Mouse (Mus musculus) urinary bladder, adult 18-20 months (tissue): ENCODE results near the gene Gimap1.

ENCODE experiments used
- DNase-seq, 2 experiments: peaks; one replicate each; pipeline ENCODE4 v3.0.0; 2022; ENCODE audit warnings: low spot score in 2 of 2, mixed read lengths in 2 of 2

Gimap1 gene

GRCm38 (mm10) chr6:48738961-48739779 lies at the start of gene Gimap1:
Gimap1 (plus strand) TSS chr6:48739054.
- no peak for DNase-seq

DNA sequence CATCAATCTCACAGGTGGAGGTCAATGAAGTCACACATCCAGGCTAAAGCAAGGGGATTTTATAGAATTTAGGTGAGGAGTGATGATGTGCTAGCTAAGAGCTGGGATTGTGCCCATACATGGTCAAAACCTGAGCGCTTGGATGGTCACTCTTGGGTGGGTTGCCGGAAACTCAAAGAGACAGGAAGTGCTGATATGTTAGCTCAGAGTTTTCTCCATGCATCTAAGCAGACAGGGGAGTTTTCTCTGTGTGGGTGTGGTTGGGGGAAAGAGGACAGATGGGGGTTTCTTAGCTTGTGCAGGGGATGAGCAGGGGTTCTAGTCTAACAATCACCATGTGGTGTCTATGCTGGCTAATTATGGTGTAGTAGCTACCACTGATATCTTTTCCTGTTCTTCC lies 49.5 kb upstream of the Gimap1 start:
- no peak for DNase-seq

GRCm38 (mm10) chr6:48692962-48693361 lies 45.9 kb upstream of the Gimap1 start:
- no peak for DNase-seq

DNA sequence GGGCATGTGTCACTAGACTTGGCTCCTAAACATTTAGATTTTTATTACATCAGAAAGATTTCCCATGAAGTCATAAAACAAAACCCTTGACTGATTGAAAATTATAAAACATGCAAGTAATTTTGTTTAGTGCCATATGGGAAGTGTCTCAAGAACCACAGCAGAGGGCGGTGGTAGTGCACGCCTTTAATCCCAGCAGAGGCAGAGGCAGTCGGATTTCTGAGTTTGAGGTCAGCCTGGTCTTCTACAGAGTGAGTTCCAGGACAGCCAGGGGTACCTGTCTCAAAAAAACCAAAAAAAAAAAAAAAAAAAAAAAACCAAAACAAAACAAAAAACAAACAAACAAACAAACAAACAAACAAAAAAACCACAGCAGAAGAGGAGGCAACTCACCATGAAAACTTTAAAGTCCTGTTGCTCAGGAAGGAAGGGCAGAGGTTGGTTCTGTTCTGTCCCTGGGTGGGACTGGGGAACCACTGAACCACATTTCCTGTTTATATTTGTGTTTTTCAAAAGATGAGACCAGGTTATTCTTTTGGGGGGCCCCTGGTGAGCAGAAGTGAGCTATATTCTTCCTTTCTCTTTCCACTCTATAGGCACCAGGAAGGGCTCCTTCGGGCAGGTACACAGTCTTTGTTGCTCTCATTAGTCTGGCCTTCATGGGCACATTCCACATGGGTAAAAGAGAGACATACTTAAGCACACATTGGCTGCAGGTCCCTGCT lies 41.9 kb upstream of the Gimap1 start:
- DNase-seq = no peak

DNA sequence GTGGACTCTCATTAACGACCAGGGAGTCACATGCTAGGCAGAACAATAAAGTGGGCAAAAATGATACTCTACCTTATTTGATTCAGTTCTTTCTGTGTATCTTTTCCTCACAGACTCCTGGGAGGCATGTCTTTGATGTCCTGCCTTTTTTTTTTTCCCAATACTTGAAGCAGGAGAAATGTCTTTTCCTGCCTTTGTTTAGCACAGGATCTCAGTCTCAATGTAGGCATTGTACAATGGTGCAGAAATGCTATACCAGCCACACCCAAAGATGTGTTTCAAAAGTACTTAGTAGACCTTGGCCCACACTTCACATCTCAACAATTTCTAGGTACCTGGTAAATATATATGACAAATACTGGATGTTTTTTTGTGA lies 41.3 kb upstream of the Gimap1 start:
- DNase-seq = no peak

- no peak for DNase-seq
These were observed 40.6 kb upstream of the Gimap1 start for GRCm38 (mm10) chr6:48698066-48698856.

GRCm38 (mm10) chr6:48698888-48699287 lies 40.0 kb upstream of the Gimap1 start:
- no peak for DNase-seq

GRCm38 (mm10) chr6:48700251-48701075 lies 38.4 kb upstream of the Gimap1 start:
- no peak for DNase-seq

DNA sequence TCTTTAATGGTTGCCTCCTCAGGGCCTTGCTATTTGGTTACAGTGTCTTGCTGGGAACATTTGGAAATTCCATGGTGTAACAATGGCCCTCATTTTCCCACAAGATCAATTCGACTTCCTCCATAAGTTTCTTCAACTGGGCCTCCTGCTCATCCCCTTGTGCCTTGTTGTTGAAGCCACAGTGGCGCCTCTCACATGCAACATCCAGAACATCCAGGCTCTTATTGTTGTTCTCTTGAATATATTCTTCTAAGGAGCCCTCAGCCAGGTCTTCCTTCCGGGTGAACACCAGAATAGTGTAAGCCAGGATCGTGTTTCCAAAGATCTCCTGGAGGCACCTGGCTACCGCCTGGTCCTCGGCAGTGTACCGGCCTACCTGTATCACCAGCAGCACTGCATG lies 36.7 kb upstream of the Gimap1 start:
- no peak for DNase-seq

GRCm38 (mm10) chr6:48702601-48703000 lies 36.3 kb upstream of the Gimap1 start:
- DNase-seq = no peak

GRCm38 (mm10) chr6:48704146-48704545 lies 34.7 kb upstream of the Gimap1 start:
- DNase-seq = no peak

- no peak for DNase-seq
These were observed 32.7 kb upstream of the Gimap1 start for GRCm38 (mm10) chr6:48706130-48706529.

DNA sequence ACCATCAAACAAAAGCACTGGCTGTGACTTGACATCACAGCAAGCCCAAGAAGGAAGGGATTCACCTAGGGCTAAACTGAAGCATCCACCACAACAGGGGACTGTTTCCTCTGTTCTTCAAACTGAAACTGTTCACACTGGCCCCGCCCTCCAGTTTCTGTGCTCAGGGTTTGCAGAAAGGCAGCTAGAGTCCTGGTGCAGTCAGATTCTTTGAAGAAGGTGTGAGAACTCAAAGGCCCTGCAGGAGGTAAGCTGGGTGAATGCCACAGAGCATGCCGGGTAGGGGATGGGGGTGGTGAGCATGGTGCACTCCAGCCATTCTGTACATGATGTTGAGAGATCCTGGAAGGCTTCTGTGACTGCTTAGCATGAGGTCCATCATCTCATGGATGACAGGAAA lies 20.4 kb upstream of the Gimap1 start, which contains the start of the genes Gm28053 and Gimap7:
TSS of gene Gm28053 (plus strand) at position 153 of the 400 bp plus-strand sequence.
TSS of gene Gimap7 (plus strand) at position 167 of the 400 bp plus-strand sequence.
- no peak for DNase-seq

GRCm38 (mm10) chr6:48720326-48720725 lies 18.5 kb upstream of the Gimap1 start:
- DNase-seq = no peak

GRCm38 (mm10) chr6:48723468-48723867 lies 15.4 kb upstream of the Gimap1 start:
- no peak for DNase-seq

- DNase-seq = no peak
These were observed 13.4 kb upstream of the Gimap1 start for GRCm38 (mm10) chr6:48725476-48725875.

DNA sequence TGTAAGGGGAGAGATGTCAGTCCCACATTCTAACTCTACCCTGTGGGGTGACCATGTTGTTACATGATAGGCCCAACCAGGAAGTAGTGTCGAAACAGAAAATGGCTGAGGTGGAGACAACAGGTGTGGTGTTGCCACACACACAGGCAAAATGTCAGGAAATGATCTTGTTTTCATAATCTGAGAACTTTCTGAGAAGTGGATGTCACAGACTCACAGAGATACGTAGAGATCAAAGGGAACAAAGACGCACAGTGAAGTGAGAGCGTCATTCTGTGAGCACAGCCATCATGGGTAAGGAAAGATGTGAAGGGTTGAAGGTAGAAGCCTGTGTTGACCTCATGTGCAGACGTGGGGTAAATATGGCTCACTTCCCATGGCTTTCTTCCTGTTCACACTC lies 11.1 kb upstream of the Gimap1 start:
- DNase-seq = no peak

- no peak for DNase-seq
These were observed 6.0 kb upstream of the Gimap1 start for GRCm38 (mm10) chr6:48732864-48733304.

DNA sequence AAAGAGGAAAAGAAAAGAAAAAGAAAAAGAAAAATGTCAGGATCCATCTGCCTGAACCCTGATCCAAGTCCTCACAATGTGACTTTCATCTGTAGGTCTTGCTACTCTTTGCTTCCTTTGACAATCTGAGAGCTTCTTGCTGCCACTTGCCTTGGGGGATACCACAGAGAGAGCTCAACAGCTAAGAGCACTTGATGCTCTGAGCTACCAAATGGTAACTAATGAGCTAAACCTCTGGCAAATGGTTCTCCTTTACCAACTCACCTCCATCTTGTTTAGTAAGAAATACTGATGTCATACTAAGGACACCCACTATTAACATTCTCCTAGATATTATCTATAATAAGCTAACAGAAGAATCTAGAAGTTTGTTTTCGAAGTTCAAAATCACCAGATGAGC lies 5.2 kb upstream of the Gimap1 start:
- no peak for DNase-seq

- DNase-seq = no peak
These were observed 1.8 kb upstream of the Gimap1 start for GRCm38 (mm10) chr6:48737053-48737452.

DNA sequence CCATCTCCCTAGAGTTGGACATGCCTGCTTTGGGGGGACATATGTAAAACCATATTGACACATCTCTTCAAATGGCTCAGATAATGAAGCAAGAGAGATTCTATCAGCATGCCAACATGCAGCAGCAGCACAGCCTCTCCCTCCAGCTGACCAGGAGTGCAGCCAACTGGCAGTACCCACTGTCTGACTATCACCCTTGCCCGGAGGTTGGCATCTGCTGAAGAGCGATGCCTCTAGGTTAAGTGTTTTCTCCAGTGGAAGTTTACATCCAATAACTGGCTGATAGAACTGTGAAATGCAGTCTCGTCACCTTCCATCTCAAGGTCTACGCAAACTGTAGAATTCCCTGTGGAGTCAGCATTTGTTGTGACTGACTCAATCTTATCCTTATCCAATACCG lies 1.2 kb upstream of the Gimap1 start:
- DNase-seq = no peak

- DNase-seq = no peak
These were observed 864 bp downstream of the Gimap1 start for GRCm38 (mm10) chr6:48739780-48740055.
